Mouse (Mus musculus): ENCODE results near the gene Prkcd.

- TF ChIP-seq POLR2A (IDR thresholded peaks at IDR 0.05; ENCODE audit: low read depth, low read length) (no peak), CTCF (conservative IDR thresholded peaks at IDR 0.05; ENCODE audit: insufficient read depth, insufficient read length, low read depth, low read length) (no peak)
These were observed 12.7 kb upstream of the Prkcd start for GRCm38 (mm10) chr14:30638686-30639085.

Measured in kidney, adult 2 months (tissue).